Mouse (Mus musculus): ENCODE results near the gene Mmp28. TPM values are rescaled to one million over a fixed set of nuclear protein-coding genes. Genes with fewer than 3 reads are reported as not detected.

Gene Mmp28
- 4.6 and 5.7 TPM in 2 replicates for polyA plus RNA-seq (2012; rRNA removed)
- 2.4 and 3.6 TPM in 2 replicates for polyA plus RNA-seq (2014; fragmentation: Nextera tagmentation; extraction: Ambion mirVana)

- WGBS = 1% methylated on average over 26 of the region's 42 CpGs
- no peaks in the 10 kb centered on the region for H3K36me3 ChIP-seq (ENCODE audit: control insufficient read depth, insufficient read depth, low read length)
- peaks cover 15% of the 10 kb centered on the region for H3K4me1 ChIP-seq (ENCODE audit: control insufficient read depth, insufficient read depth, low read length)
- DNase-seq (ENCODE audit: low spot score) = no peak
- H3K9ac ChIP-seq (ENCODE audit: low read depth, low read length, severe bottlenecking) = peak within 1 kb of the TSS; percentile 56
- H3K4me3 ChIP-seq (replicated peaks; ENCODE audit: low read length) = peak within 1 kb of the TSS; percentile 53
- H3K9me3 ChIP-seq (ENCODE audit: control insufficient read depth, low read length) = no peaks in the 10 kb centered on the region
- H3K4me2 ChIP-seq (replicated peaks; ENCODE audit: low read depth, low read length, severe bottlenecking) = peak within 1 kb of the TSS; percentile 92
- H3K27me3 ChIP-seq (ENCODE audit: control insufficient read depth, insufficient read depth, low read length) = peaks cover 8% of the 10 kb centered on the region; the same call in 1 of the 2 replicates
- no peak for ATAC-seq (ENCODE audit: low FRiP score, low read depth)
- TF ChIP-seq POLR2A (IDR thresholded peaks at IDR 0.05; ENCODE audit: borderline replicate concordance, extremely low read depth, insufficient read depth, insufficient read length) = no peak
- no peak within 1 kb of the TSS for H3K27ac ChIP-seq (replicated peaks; ENCODE audit: low read depth, low read length)
These were observed at the start of gene Mmp28 for GRCm38 (mm10) chr11:83462711-83463244. Mmp28 (minus strand) TSS chr11:83463071.

- no peak for ATAC-seq (ENCODE audit: low FRiP score, low read depth)
- peaks cover 37% of the 10 kb centered on the region for H3K36me3 ChIP-seq (ENCODE audit: control insufficient read depth, insufficient read depth, low read length)
These were observed 46.6 kb upstream of the Mmp28 start for GRCm38 (mm10) chr11:83509521-83509920.

GRCm38 (mm10) chr11:83504308-83504707 lies 41.4 kb upstream of the Mmp28 start:
- no peak for DNase-seq (ENCODE audit: low spot score)
- Histone ChIP-seq H3K4me2 (replicated peaks; ENCODE audit: low read depth, low read length, severe bottlenecking) (no peak overlapping the region), H3K36me3 (ENCODE audit: control insufficient read depth, insufficient read depth, low read length) (peaks cover 76% of the 10 kb centered on the region), H3K9me3 (ENCODE audit: control insufficient read depth, low read length) (no peaks in the 10 kb centered on the region), H3K27me3 (ENCODE audit: control insufficient read depth, insufficient read depth, low read length) (no peaks in the 10 kb centered on the region), H3K9ac (ENCODE audit: low read depth, low read length, severe bottlenecking) (no peak overlapping the region), H3K27ac (replicated peaks; ENCODE audit: low read depth, low read length) (no peak overlapping the region), H3K4me3 (replicated peaks; ENCODE audit: low read length) (no peak overlapping the region), H3K4me1 (ENCODE audit: control insufficient read depth, insufficient read depth, low read length) (no peaks in the 10 kb centered on the region)
- WGBS = 92% methylated on average over 5 of the region's 5 CpGs
- TF ChIP-seq POLR2A (IDR thresholded peaks at IDR 0.05; ENCODE audit: borderline replicate concordance, extremely low read depth, insufficient read depth, insufficient read length) = no peak
- no peak for ATAC-seq (ENCODE audit: low FRiP score, low read depth)

More at GRCm38 (mm10) chr11:83509521-83509920, 46.6 kb upstream of the Mmp28 start:
- H3K27ac ChIP-seq (replicated peaks; ENCODE audit: low read depth, low read length) = no peak overlapping the region
- DNase-seq (ENCODE audit: low spot score) = no peak
- H3K9me3 ChIP-seq (ENCODE audit: control insufficient read depth, low read length) = no peaks in the 10 kb centered on the region
- no peaks in the 10 kb centered on the region for H3K4me1 ChIP-seq (ENCODE audit: control insufficient read depth, insufficient read depth, low read length)
- H3K4me3 ChIP-seq (replicated peaks; ENCODE audit: low read length) = no peak overlapping the region
- H3K9ac ChIP-seq (ENCODE audit: low read depth, low read length, severe bottlenecking) = no peak overlapping the region
- no peaks in the 10 kb centered on the region for H3K27me3 ChIP-seq (ENCODE audit: control insufficient read depth, insufficient read depth, low read length)
- no peak for TF ChIP-seq POLR2A (IDR thresholded peaks at IDR 0.05; ENCODE audit: borderline replicate concordance, extremely low read depth, insufficient read depth, insufficient read length)
- H3K4me2 ChIP-seq (replicated peaks; ENCODE audit: low read depth, low read length, severe bottlenecking) = no peak overlapping the region

- Histone ChIP-seq H3K9me3 (ENCODE audit: control insufficient read depth, low read length) (no peaks in the 10 kb centered on the region), H3K27ac (replicated peaks; ENCODE audit: low read depth, low read length) (no peak overlapping the region), H3K4me1 (ENCODE audit: control insufficient read depth, insufficient read depth, low read length) (no peaks in the 10 kb centered on the region), H3K9ac (ENCODE audit: low read depth, low read length, severe bottlenecking) (no peak overlapping the region), H3K27me3 (ENCODE audit: control insufficient read depth, insufficient read depth, low read length) (no peaks in the 10 kb centered on the region), H3K4me3 (replicated peaks; ENCODE audit: low read length) (no peak overlapping the region), H3K36me3 (ENCODE audit: control insufficient read depth, insufficient read depth, low read length) (peaks cover 42% of the 10 kb centered on the region), H3K4me2 (replicated peaks; ENCODE audit: low read depth, low read length, severe bottlenecking) (no peak overlapping the region)
- ATAC-seq (ENCODE audit: low FRiP score, low read depth) (no peak), DNase-seq (ENCODE audit: low spot score) (no peak)
- 89% methylated on average over 2 of the region's 2 CpGs for WGBS
- no peak for TF ChIP-seq POLR2A (IDR thresholded peaks at IDR 0.05; ENCODE audit: borderline replicate concordance, extremely low read depth, insufficient read depth, insufficient read length)
These were observed 32.7 kb upstream of the Mmp28 start for GRCm38 (mm10) chr11:83495571-83495970.

- no peak for TF ChIP-seq POLR2A (IDR thresholded peaks at IDR 0.05; ENCODE audit: borderline replicate concordance, extremely low read depth, insufficient read depth, insufficient read length)
- no peak for DNase-seq (ENCODE audit: low spot score)
These were observed 28.6 kb upstream of the Mmp28 start for GRCm38 (mm10) chr11:83491488-83491887.

More at GRCm38 (mm10) chr11:83491488-83491887, 28.6 kb upstream of the Mmp28 start:
- ATAC-seq (ENCODE audit: low FRiP score, low read depth) = no peak
- Histone ChIP-seq H3K4me3 (replicated peaks; ENCODE audit: low read length) (no peak overlapping the region), H3K27ac (replicated peaks; ENCODE audit: low read depth, low read length) (no peak overlapping the region), H3K9me3 (ENCODE audit: control insufficient read depth, low read length) (no peaks in the 10 kb centered on the region), H3K27me3 (ENCODE audit: control insufficient read depth, insufficient read depth, low read length) (no peaks in the 10 kb centered on the region), H3K4me1 (ENCODE audit: control insufficient read depth, insufficient read depth, low read length) (no peaks in the 10 kb centered on the region), H3K36me3 (ENCODE audit: control insufficient read depth, insufficient read depth, low read length) (peaks cover 50% of the 10 kb centered on the region), H3K9ac (ENCODE audit: low read depth, low read length, severe bottlenecking) (no peak overlapping the region), H3K4me2 (replicated peaks; ENCODE audit: low read depth, low read length, severe bottlenecking) (no peak overlapping the region)
- 88% methylated on average over 4 of the region's 4 CpGs for WGBS

Measured in limb, embryonic 14.5 days (tissue).